Mouse (Mus musculus) liver, embryonic 15.5 days (tissue): Measurements from ENCODE around the gene Setd7. TPM values are rescaled to one million over a fixed set of nuclear protein-coding genes. Genes with fewer than 3 reads are reported as not detected.

Experiments
- ATAC-seq: fragments of 200-750 bp; cut with Nextera tagmentation; 2 replicates; pipeline ENCODE4 v1.8.0; 2017; ENCODE audit warnings: moderate number of reproducible peaks, mild to moderate bottlenecking, moderate library complexity; ENCODE audit not compliant: insufficient read depth
- H3K27ac ChIP-seq: fragments of 300-500 bp; sonication (generic); replicated peaks from 2 replicates; pipeline ENCODE4 v1.5.1; 2015; ENCODE audit warnings: mild to moderate bottlenecking, inconsistent platforms
- H3K27me3 ChIP-seq: fragments of 300-500 bp; sonication (generic); 2 replicates; pipeline ENCODE4 v1.6.1; 2015; ENCODE audit warnings: mild to moderate bottlenecking, inconsistent platforms
- H3K36me3 ChIP-seq: fragments of 300-500 bp; sonication (generic); replicated peaks from 2 replicates; pipeline ENCODE4 v1.6.1; 2015; ENCODE audit warnings: moderate library complexity, mild to moderate bottlenecking, inconsistent platforms
- H3K4me1 ChIP-seq: fragments of 300-500 bp; sonication (generic); replicated peaks from 2 replicates; pipeline ENCODE4 v1.6.1; 2015; ENCODE audit warnings: inconsistent platforms
- H3K4me2 ChIP-seq: fragments of 300-500 bp; sonication (generic); 2 replicates; pipeline ENCODE4 v1.6.1; 2015; ENCODE audit warnings: moderate library complexity, mild to moderate bottlenecking, inconsistent platforms
- H3K4me3 ChIP-seq: fragments of 300-500 bp; sonication (generic); replicated peaks from 2 replicates; pipeline ENCODE4 v1.5.1; 2015; ENCODE audit warnings: mild to moderate bottlenecking, inconsistent platforms
- H3K9ac ChIP-seq: fragments of 300-500 bp; sonication (generic); 2 replicates; pipeline ENCODE4 v1.6.1; 2015; ENCODE audit warnings: moderate library complexity, mild to moderate bottlenecking, inconsistent platforms
- H3K9me3 ChIP-seq: fragments of 300-500 bp; sonication (generic); replicated peaks from 2 replicates; pipeline ENCODE4 v1.6.1; 2016; ENCODE audit warnings: inconsistent platforms
- WGBS: fragments of 180-500 bp; shearing (Covaris S2); methylation state at CpG from one replicate; pipeline ENCODE4 v1.1.7; 2015; ENCODE audit warnings: mixed read lengths; ENCODE audit not compliant: insufficient replicate concordance; 5-methylcytosine and 5-hydroxymethylcytosine counted together
- polyA plus RNA-seq: library from polyadenylated mRNA; unstranded; fragments of >200 nt; fragmentation: Nextera tagmentation; extraction: Ambion mirVana; gene quantifications from 2 replicates; pipeline ENCODE4 v1.2.1, GENCODE M21; 2015

Setd7 gene
- polyA plus RNA-seq, 1 experiment from 2014 or later = 0.46 TPM

DNA sequence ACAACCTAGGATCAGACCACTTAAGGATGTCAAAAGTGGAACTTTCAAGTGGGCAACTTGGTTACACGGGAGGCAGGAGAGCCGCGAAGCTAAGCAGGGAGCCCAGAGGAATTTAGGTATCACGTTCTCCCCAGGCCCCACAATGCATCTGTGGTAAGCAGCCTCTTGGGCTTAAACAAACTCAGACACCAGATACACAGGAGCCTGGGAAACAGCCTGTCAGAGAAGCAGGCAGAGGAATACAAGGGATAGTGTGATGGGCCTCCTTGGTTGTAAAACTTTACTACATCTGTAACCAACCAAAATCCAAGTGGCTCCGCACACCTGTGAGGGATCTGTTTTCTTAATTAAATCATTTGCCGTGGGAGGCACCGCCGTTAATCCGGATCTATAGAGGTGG is 26.7 kb downstream of the Setd7 start:
- Histone ChIP-seq H3K27ac (no peak overlapping the region), H3K9ac (no peak overlapping the region), H3K27me3 (no peaks in the 10 kb centered on the region), H3K4me1 (peaks cover 9% of the 10 kb centered on the region; the same call in 1 of the 2 replicates), H3K4me2 (no peak overlapping the region), H3K9me3 (no peaks in the 10 kb centered on the region), H3K4me3 (no peak overlapping the region), H3K36me3 (peaks cover 28% of the 10 kb centered on the region)
- no peak for ATAC-seq
- WGBS = 86% methylated on average over 9 of the region's 9 CpGs

DNA sequence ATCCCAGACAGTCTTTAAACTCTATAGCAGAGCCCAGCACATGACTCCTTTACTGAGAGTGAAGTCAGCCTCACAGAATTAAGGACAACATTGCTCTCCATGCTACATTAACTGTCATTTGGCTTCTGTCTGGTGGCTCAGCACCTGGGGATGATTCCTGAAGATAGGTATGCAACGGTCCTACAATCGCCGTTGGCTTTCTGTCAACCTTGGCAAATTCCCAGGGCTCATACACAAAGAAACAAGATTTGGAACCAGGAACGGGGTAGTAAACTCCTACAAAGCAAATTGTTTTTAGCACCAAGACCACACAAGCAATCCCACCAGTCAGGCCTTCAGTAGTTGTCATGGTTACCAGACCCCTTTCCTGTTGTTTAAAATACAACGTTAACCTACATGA is 27.1 kb downstream of the Setd7 start:
- no peak for ATAC-seq
- Histone ChIP-seq H3K9me3 (no peaks in the 10 kb centered on the region), H3K4me2 (no peak overlapping the region), H3K27me3 (no peaks in the 10 kb centered on the region), H3K36me3 (peaks cover 29% of the 10 kb centered on the region), H3K4me1 (peaks cover 9% of the 10 kb centered on the region; the same call in 1 of the 2 replicates), H3K9ac (no peak overlapping the region), H3K4me3 (no peak overlapping the region), H3K27ac (no peak overlapping the region)
- 84% methylated on average over 5 of the region's 5 CpGs for WGBS

DNA sequence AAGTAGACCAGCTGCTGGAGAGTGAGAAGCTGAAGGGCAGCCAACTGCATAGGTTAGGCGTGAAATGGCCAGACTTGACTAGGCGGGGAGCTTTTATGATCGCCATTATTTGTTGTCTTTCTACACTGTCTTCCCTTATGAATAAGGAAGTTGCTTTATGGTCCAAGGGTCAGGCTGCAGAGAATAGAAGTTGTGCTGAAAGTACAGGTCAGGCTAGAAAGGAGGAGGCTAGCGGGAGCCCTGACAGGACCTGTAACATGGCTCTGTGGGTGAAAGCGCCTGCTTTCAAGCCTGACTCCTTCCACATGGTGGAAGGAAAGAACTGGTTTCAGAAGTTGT is 28.4 kb downstream of the Setd7 start:
- peak overlapping the region; percentile 7; the same call in 1 of the 2 replicates for H3K4me2 ChIP-seq
- H3K9ac ChIP-seq = no peak overlapping the region
- H3K4me1 ChIP-seq = peaks cover 9% of the 10 kb centered on the region; the same call in 1 of the 2 replicates
- H3K9me3 ChIP-seq = no peaks in the 10 kb centered on the region
- H3K27ac ChIP-seq = 0 out of 2 replicates have a peak overlapping the region, but pooled peaks have one; percentile 38
- H3K36me3 ChIP-seq = peaks cover 32% of the 10 kb centered on the region
- no peaks in the 10 kb centered on the region for H3K27me3 ChIP-seq
- H3K4me3 ChIP-seq = no peak overlapping the region
- WGBS = 81% methylated on average over 5 of the region's 5 CpGs
- 0 out of 2 replicates have a peak, but pooled peaks have one; percentile 31 for ATAC-seq

DNA sequence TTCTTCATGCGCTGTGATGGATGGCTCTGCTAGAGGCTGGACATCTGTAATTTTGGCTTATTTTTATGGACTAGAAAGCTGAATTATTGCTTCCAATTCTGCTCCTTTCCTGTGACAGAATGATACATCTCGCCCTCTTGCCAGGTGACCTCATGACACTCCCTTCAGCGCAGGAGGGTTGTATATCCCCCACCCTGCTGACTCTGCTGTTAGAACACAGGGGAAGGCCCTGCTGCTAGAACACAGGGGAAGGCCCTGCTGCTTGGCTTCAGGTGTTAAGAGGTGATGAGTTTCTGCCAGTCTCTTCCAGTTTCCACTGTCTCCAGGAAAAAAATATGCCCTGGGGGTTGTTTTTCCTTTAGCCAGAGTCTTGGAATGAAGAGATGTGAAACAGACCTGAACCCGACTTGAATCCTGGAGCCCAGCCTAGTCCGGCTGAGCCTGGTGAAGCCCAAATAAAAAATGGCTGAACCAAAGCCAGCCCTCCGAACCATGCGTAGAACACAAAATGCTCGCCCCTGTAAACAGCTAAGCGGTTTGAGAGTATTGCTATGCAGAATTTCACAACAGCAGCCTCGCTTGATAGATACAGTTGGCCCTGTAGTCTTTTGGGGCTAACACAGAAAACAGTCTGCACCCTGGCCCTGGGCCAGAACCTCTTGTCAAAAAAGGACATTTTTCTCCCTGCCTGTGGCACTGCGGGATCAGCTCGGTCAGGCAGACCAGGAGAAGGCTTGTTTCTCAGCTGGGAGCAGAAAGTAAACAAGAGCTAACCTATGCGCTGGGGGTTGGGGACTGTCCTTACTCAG is 29.0 kb downstream of the Setd7 start:
- Histone ChIP-seq H3K27me3 (no peaks in the 10 kb centered on the region), H3K4me2 (peak overlapping the region; percentile 7; the same call in 1 of the 2 replicates), H3K4me1 (peaks cover 9% of the 10 kb centered on the region; the same call in 1 of the 2 replicates), H3K4me3 (no peak overlapping the region), H3K9ac (no peak overlapping the region), H3K36me3 (peaks cover 38% of the 10 kb centered on the region), H3K27ac (0 out of 2 replicates have a peak overlapping the region, but pooled peaks have one; percentile 38), H3K9me3 (no peaks in the 10 kb centered on the region)
- ATAC-seq = peak; percentile 65
- WGBS = 76% methylated on average over 13 of the region's 13 CpGs

DNA sequence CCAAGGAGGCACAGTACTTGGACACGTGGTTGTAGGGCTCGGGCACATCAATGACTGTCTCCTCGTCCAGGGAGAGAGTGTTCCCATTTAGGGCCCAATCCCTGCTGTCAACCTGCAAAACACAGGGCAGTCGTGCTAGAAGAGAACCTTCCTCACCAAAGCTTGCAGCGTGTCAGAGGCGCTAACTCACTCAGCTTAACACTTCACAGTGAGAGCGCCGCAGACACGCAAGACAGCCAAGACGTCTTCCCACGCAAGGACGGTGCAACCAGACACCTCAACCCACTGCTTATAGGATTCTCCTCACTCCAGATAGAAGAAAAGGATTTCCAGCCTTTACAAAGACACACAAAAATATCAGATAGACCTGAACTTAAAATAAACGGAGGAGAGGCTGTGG is 33.8 kb downstream of the Setd7 start:
- H3K36me3 ChIP-seq = peaks cover 32% of the 10 kb centered on the region
- no peaks in the 10 kb centered on the region for H3K27me3 ChIP-seq
- no peak overlapping the region for H3K4me3 ChIP-seq
- no peak overlapping the region for H3K27ac ChIP-seq
- no peaks in the 10 kb centered on the region for H3K9me3 ChIP-seq
- H3K4me1 ChIP-seq = peaks cover 5% of the 10 kb centered on the region; the same call in 1 of the 2 replicates
- H3K4me2 ChIP-seq = no peak overlapping the region
- H3K9ac ChIP-seq = no peak overlapping the region
- 78% methylated on average over 13 of the region's 13 CpGs for WGBS
- no peak for ATAC-seq

DNA sequence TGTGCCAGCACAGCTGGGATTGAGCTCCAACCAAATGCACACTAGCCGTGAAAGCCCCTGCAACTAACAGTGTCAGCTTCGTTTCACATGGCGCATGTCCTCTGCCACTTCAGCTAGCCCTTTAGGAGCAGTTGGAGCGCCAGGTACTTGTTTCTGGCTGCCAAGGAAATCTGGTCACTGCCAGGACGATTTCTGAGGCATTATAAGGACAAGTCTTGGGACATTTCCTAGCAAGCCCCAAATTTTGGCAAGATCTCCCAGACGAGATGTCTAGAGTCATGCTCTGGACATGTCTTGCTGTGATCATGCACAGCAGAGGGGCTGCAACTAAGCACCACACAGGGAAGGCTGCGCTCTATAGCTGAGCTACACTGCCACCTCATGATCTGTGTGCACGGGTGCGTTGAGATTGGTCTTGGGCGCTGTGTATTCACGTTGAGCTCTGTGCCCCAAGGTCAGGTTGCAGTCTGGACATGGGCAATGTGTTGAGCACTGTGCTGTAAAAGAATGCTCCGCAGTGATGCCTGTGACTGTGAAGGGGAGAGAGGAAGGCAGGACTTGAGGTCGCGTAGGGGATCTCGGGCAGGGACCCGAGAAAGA is 35.4 kb downstream of the Setd7 start:
- Histone ChIP-seq H3K4me3 (no peak overlapping the region), H3K36me3 (peaks cover 31% of the 10 kb centered on the region), H3K27ac (no peak overlapping the region), H3K4me1 (no peaks in the 10 kb centered on the region), H3K4me2 (no peak overlapping the region), H3K9ac (no peak overlapping the region), H3K27me3 (no peaks in the 10 kb centered on the region), H3K9me3 (no peaks in the 10 kb centered on the region)
- 79% methylated on average over 16 of the region's 16 CpGs for WGBS
- ATAC-seq = no peak

DNA sequence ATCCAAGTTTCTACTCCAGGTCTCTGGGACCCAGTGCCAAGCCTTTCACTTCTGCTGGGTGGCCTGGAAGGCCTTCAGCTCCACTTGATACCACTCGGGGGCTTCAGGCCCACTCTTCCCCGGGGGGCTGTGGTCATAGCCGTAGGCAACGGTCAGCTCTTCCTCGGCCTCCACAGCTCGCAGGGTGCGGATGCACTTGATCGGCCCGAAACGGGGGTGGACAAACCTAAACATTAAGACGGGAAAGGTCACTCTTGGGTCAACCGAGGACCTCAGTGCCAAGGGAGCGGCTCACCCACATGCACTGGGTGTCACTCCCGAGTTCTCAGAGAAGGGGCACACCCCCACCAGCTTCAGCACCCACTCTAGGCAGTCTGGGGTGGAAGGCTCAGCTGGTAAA is 39.4 kb downstream of the Setd7 start:
- H3K27ac ChIP-seq = no peak overlapping the region
- no peak for ATAC-seq
- 89% methylated on average over 14 of the region's 14 CpGs for WGBS
- H3K4me3 ChIP-seq = no peak overlapping the region
- peaks cover 14% of the 10 kb centered on the region; the same call in 1 of the 2 replicates for H3K36me3 ChIP-seq
- peaks cover 30% of the 10 kb centered on the region for H3K4me1 ChIP-seq
- H3K27me3 ChIP-seq = no peaks in the 10 kb centered on the region
- no peak overlapping the region for H3K4me2 ChIP-seq
- no peak overlapping the region for H3K9ac ChIP-seq
- H3K9me3 ChIP-seq = no peaks in the 10 kb centered on the region

DNA sequence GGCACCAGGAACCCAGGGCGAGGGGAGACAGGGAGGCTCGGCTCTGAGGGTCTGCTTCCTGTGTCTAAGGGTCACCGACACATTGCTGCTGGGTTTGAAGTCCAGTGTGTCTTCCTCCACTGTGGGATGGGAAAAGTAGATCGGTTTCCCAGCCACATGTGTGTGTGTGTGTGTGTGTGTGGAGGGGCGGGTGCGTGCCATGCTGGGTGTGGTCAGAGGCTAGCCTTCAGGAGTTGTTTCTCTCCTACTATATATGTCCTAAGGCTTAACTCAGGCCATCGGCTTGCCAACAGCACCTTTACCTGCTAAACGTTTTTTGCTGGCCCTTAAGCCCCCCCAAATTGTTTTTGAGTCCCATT is 41.9 kb downstream of the Setd7 start:
- peak overlapping the region; percentile 26; the same call in 1 of the 2 replicates for H3K4me3 ChIP-seq
- H3K36me3 ChIP-seq = 0 out of 2 replicates have a peak, but pooled peaks cover 10% of the 10 kb centered on the region
- 13% methylated on average over 8 of the region's 8 CpGs for WGBS
- no peaks in the 10 kb centered on the region for H3K9me3 ChIP-seq
- peaks cover 30% of the 10 kb centered on the region for H3K4me1 ChIP-seq
- no peaks in the 10 kb centered on the region for H3K27me3 ChIP-seq
- H3K9ac ChIP-seq = peak overlapping the region; percentile 8; the same call in 1 of the 2 replicates
- H3K4me2 ChIP-seq = peak overlapping the region; percentile 58
- peak; percentile 67 for ATAC-seq
- peak overlapping the region; percentile 72 for H3K27ac ChIP-seq

DNA sequence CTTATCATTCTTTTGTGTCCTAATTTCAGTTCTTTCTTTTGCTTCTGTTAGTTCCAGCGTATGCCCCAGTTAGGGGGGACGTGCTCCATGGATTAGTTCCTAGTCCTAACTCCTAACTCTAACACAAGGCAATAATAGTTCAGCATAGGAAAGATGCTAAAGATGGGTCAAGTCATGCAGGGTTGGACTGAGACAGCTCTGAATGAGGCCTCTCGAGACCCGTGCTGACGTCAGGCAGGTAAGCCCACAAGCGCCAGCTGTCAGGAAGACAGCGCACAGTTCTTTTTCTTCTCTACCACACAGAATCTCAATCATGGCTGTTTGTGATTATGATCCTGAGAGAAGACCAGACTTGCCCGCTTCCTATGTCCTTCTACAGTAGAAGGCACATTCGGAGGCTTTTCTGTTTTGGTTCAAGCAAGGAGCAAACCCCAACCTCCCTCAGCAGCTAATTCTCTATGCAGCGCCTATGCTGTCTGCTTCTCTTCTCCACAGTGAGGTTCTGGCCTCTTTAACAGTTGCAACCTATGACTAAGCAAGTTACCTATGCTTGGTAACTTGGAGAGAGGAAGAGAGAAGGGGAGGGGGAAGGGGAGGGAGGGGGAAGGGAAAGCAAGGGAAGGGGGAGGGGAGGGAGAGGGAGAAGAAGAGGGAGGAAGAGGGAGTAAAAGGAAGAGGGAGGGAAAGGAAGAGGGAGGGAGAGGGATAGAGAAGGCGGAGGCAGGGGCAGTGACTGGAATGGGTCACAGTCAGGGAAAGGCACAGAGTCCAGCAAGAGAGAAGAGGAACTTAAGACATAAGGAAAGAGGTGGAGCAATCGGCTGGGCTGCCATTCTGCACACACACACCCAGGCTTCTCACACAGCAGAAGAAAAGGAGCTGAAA is 42.6 kb downstream of the Setd7 start:
- WGBS = 34% methylated on average over 12 of the region's 12 CpGs
- H3K27ac ChIP-seq = peak overlapping the region; percentile 72
- H3K4me2 ChIP-seq = peak overlapping the region; percentile 58
- H3K9me3 ChIP-seq = no peaks in the 10 kb centered on the region
- H3K27me3 ChIP-seq = no peaks in the 10 kb centered on the region
- peaks cover 30% of the 10 kb centered on the region for H3K4me1 ChIP-seq
- peak overlapping the region; percentile 26; the same call in 1 of the 2 replicates for H3K4me3 ChIP-seq
- H3K36me3 ChIP-seq = 0 out of 2 replicates have a peak, but pooled peaks cover 6% of the 10 kb centered on the region
- ATAC-seq = peak; percentile 56
- peak overlapping the region; percentile 8; the same call in 1 of the 2 replicates for H3K9ac ChIP-seq

DNA sequence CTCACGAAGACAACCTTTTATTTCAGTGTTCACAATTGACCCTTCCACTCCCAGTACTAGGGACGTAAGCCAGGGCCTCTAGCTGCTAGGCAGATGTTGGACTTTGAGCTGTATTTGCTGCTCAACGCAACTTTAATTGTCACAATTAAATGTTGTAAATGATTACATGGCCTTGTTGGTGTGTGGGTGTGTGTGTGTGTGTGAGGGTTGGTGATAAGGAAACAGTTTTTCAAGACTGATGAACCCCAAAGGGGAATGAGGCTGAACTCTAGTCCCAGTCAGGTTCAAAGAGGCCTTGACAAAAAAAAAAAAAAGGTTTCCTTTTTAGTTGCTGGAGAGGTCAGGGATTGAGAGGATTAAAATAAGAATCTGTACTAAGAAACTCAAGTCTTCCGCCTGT is 43.2 kb downstream of the Setd7 start:
- ATAC-seq = no peak
- WGBS = 36% methylated on average over 4 of the region's 4 CpGs
- peaks cover 30% of the 10 kb centered on the region for H3K4me1 ChIP-seq
- no peaks in the 10 kb centered on the region for H3K27me3 ChIP-seq
- no peak overlapping the region for H3K9ac ChIP-seq
- H3K27ac ChIP-seq = peak overlapping the region; percentile 72
- 0 out of 2 replicates have a peak, but pooled peaks cover 3% of the 10 kb centered on the region for H3K36me3 ChIP-seq
- H3K4me3 ChIP-seq = no peak overlapping the region
- H3K4me2 ChIP-seq = peak overlapping the region; percentile 58; the same call in 1 of the 2 replicates
- no peaks in the 10 kb centered on the region for H3K9me3 ChIP-seq
